Mouse (Mus musculus) embryonic facial prominence, embryonic 10.5 days (tissue): ENCODE results near the gene Dab2ip. TPM values are rescaled to one million over a fixed set of nuclear protein-coding genes. Genes with fewer than 3 reads are reported as not detected.

Source experiments
- DNase-seq: peaks from one replicate; pipeline ENCODE4 v3.0.0-alpha.2; 2017; ENCODE audit warnings: low spot score
- H3K27ac ChIP-seq: fragments of 300-500 bp; sonication (generic); replicated peaks from 2 replicates; pipeline ENCODE4 v1.5.1; 2016; ENCODE audit warnings: mild to moderate bottlenecking
- H3K27me3 ChIP-seq: fragments of 300-500 bp; sonication (generic); replicated peaks from 2 replicates; pipeline ENCODE4 v1.6.1; 2016; ENCODE audit warnings: low read depth, mild to moderate bottlenecking; ENCODE audit not compliant: poor library complexity, severe bottlenecking
- H3K36me3 ChIP-seq: fragments of 300-500 bp; sonication (generic); replicated peaks from 2 replicates; pipeline ENCODE4 v1.6.1; 2016; ENCODE audit warnings: mild to moderate bottlenecking, moderate library complexity
- H3K4me1 ChIP-seq: fragments of 300-500 bp; sonication (generic); 2 replicates; pipeline ENCODE4 v1.6.1; 2016
- H3K4me3 ChIP-seq: fragments of 300-500 bp; sonication (generic); 2 replicates; pipeline ENCODE4 v1.5.1; 2016; ENCODE audit warnings: mild to moderate bottlenecking, moderate library complexity
- H3K9me3 ChIP-seq: fragments of 300-500 bp; sonication (generic); 2 replicates; pipeline ENCODE4 v1.6.1; 2016; ENCODE audit warnings: mild to moderate bottlenecking
- WGBS: fragments of 180-500 bp; shearing (Covaris S2); methylation state at CpG from one replicate; pipeline ENCODE4 v1.1.7; 2016; 5-methylcytosine and 5-hydroxymethylcytosine counted together
- polyA plus RNA-seq: library from polyadenylated mRNA; unstranded; fragments of >200 nt; fragmentation: Nextera tagmentation; extraction: Ambion mirVana; gene quantifications from 2 replicates; pipeline ENCODE4 v1.2.1, GENCODE M21; 2016

The Dab2ip gene
- polyA plus RNA-seq, 1 experiment from 2014 or later: 34.7 TPM

GRCm38 (mm10) chr2:35770541-35770940 is 212.5 kb downstream of the Dab2ip start:
- no peak overlapping the region for H3K27ac ChIP-seq
- H3K9me3 ChIP-seq: no peaks in the 10 kb centered on the region
- WGBS: 88% methylated on average over 2 of the region's 2 CpGs
- H3K36me3 ChIP-seq: no peaks in the 10 kb centered on the region
- no peak overlapping the region for H3K4me3 ChIP-seq
- DNase-seq: no peak
- H3K4me1 ChIP-seq: peaks cover 18% of the 10 kb centered on the region
- H3K27me3 ChIP-seq: peaks cover 27% of the 10 kb centered on the region

- Histone ChIP-seq H3K36me3 (no peaks in the 10 kb centered on the region), H3K4me3 (no peak overlapping the region), H3K4me1 (peaks cover 3% of the 10 kb centered on the region; the same call in 1 of the 2 replicates), H3K9me3 (no peaks in the 10 kb centered on the region), H3K27me3 (no peaks in the 10 kb centered on the region; the same call in 1 of the 2 replicates), H3K27ac (no peak overlapping the region)
- no peak for DNase-seq
- whole genome bisulfite sequencing: 68% methylated on average over 5 of the region's 5 CpGs
Observed at GRCm38 (mm10) chr2:35775651-35776055, 217.6 kb downstream of the Dab2ip start.

GRCm38 (mm10) chr2:35776935-35777334 is 218.9 kb downstream of the Dab2ip start:
- no peak for DNase-seq
- H3K36me3 ChIP-seq: no peaks in the 10 kb centered on the region
- H3K4me1 ChIP-seq: peaks cover 3% of the 10 kb centered on the region; the same call in 1 of the 2 replicates
- no peaks in the 10 kb centered on the region for H3K9me3 ChIP-seq
- H3K27ac ChIP-seq: no peak overlapping the region
- H3K27me3 ChIP-seq: no peaks in the 10 kb centered on the region; the same call in 1 of the 2 replicates
- H3K4me3 ChIP-seq: no peak overlapping the region
- 86% methylated on average over 9 of the region's 9 CpGs for WGBS

- Histone ChIP-seq H3K4me1 (peaks cover 13% of the 10 kb centered on the region), H3K9me3 (no peaks in the 10 kb centered on the region), H3K36me3 (no peaks in the 10 kb centered on the region), H3K27ac (no peak overlapping the region), H3K27me3 (no peaks in the 10 kb centered on the region; the same call in 1 of the 2 replicates), H3K4me3 (no peak overlapping the region)
- WGBS: 88% methylated on average over 5 of the region's 5 CpGs
- DNase-seq: no peak
Observed at GRCm38 (mm10) chr2:35779266-35779665, 221.2 kb downstream of the Dab2ip start.

Other genes with a start within 250 kb of the Dab2ip start
- gene Stom, start 221.3 kb upstream of the Dab2ip start, polyA plus RNA-seq: 18.0 and 18.9 TPM in 2 replicates
- not detected in 2 replicates for gene 4930568D16Rik, start 190.5 kb upstream of the Dab2ip start, polyA plus RNA-seq
- gene 4930402F06Rik, start 161.1 kb upstream of the Dab2ip start, polyA plus RNA-seq: not detected in 2 replicates
- gene Ggta1, start 95.0 kb upstream of the Dab2ip start, polyA plus RNA-seq: 6.3 and 8.0 TPM in 2 replicates